Mouse (Mus musculus) CD4-positive, CD25-positive, alpha-beta regulatory T cell, adult 2 months (primary cell): ENCODE measurements around the gene 2810006K23Rik.
A peak's percentile ranks its signal among the peaks of the same experiment; 100 is the strongest.
"Not testable (repeated sequence)": the region's sequence is repeated elsewhere in the genome, so short reads cannot be mapped to it uniquely, and the experiment has no call there.

Experiments
- DNase-seq: peaks from one replicate; pipeline ENCODE4 v3.0.0-alpha.2; 2012; ENCODE audit warnings: low read depth, low spot score

The 2810006K23Rik gene

GRCm38 (mm10) chr5:124349196-124349595 lies 21.3 kb downstream of the 2810006K23Rik start:
- DNase-seq = no peak

GRCm38 (mm10) chr5:124350350-124350749 lies 22.5 kb downstream of the 2810006K23Rik start:
- DNase-seq = no peak

GRCm38 (mm10) chr5:124351111-124351560 lies 23.2 kb downstream of the 2810006K23Rik start:
- DNase-seq = peak; percentile 18

GRCm38 (mm10) chr5:124351604-124352003 lies 23.7 kb downstream of the 2810006K23Rik start:
- no peak for DNase-seq

- peak; percentile 79 for DNase-seq
Measured at GRCm38 (mm10) chr5:124352141-124352920, 24.4 kb downstream of the 2810006K23Rik start.

GRCm38 (mm10) chr5:124353011-124353725 lies 25.3 kb downstream of the 2810006K23Rik start:
- no peak for DNase-seq

- peak; percentile 83 for DNase-seq
Measured at GRCm38 (mm10) chr5:124353726-124354547, 26.0 kb downstream of the 2810006K23Rik start.

GRCm38 (mm10) chr5:124354574-124355424 lies 26.9 kb downstream of the 2810006K23Rik start:
- peak; percentile 59 for DNase-seq

- peak; percentile 26 for DNase-seq
Measured at GRCm38 (mm10) chr5:124355425-124355959, 27.6 kb downstream of the 2810006K23Rik start.

GRCm38 (mm10) chr5:124356695-124357094 lies 28.8 kb downstream of the 2810006K23Rik start:
- DNase-seq = peak; percentile 32

- DNase-seq = peak; percentile 59
Measured at GRCm38 (mm10) chr5:124359641-124360040, 31.8 kb downstream of the 2810006K23Rik start.

- not testable (repeated sequence) for DNase-seq
Measured at GRCm38 (mm10) chr5:124362982-124363381, 35.1 kb downstream of the 2810006K23Rik start, which contains the start of gene Cdk2ap1. Gene Cdk2ap1, minus strand, starts transcription at chr5:124363082.

- DNase-seq = no peak
Measured at GRCm38 (mm10) chr5:124364173-124364918, 36.5 kb downstream of the 2810006K23Rik start.

- DNase-seq = no peak
Measured at GRCm38 (mm10) chr5:124365754-124366153, 37.9 kb downstream of the 2810006K23Rik start.

- DNase-seq = no peak
Measured at GRCm38 (mm10) chr5:124366721-124367120, 38.8 kb downstream of the 2810006K23Rik start.

- DNase-seq = no peak
Measured at GRCm38 (mm10) chr5:124374298-124374697, 46.4 kb downstream of the 2810006K23Rik start.

GRCm38 (mm10) chr5:124376401-124376800 lies 48.5 kb downstream of the 2810006K23Rik start:
- DNase-seq = no peak

GRCm38 (mm10) chr5:124377149-124377548 lies 49.3 kb downstream of the 2810006K23Rik start:
- DNase-seq = no peak

- no peak for DNase-seq
Measured at GRCm38 (mm10) chr5:124380121-124380520, 52.2 kb downstream of the 2810006K23Rik start.

GRCm38 (mm10) chr5:124387932-124388331 lies 60.0 kb downstream of the 2810006K23Rik start:
- DNase-seq = peak; percentile 50
